Mouse (Mus musculus) urinary bladder, postnatal 4 days (tissue): Measurements from ENCODE around the gene Jup.
"Not testable (repeated sequence)": the region's sequence is repeated elsewhere in the genome, so short reads cannot be mapped to it uniquely, and the experiment has no call there.

Experiments
- DNase-seq, 2 experiments: peaks; one replicate each; pipeline ENCODE4 v3.0.0; 2021 to 2022; ENCODE audit warnings: low spot score in 2 of 2

Jup gene

GRCm38 (mm10) chr11:100391081-100391883 is 6.3 kb downstream of the Jup start:
- DNase-seq: peak in 1 of 2 experiments; percentile 72

GRCm38 (mm10) chr11:100389931-100390445 is 7.6 kb downstream of the Jup start:
- no peak for DNase-seq

- DNase-seq: no peak
These were observed 9.0 kb downstream of the Jup start for GRCm38 (mm10) chr11:100388588-100388987.

GRCm38 (mm10) chr11:100387589-100388375 is 9.8 kb downstream of the Jup start:
- peak in 1 of 2 experiments; percentile 53 for DNase-seq

DNA sequence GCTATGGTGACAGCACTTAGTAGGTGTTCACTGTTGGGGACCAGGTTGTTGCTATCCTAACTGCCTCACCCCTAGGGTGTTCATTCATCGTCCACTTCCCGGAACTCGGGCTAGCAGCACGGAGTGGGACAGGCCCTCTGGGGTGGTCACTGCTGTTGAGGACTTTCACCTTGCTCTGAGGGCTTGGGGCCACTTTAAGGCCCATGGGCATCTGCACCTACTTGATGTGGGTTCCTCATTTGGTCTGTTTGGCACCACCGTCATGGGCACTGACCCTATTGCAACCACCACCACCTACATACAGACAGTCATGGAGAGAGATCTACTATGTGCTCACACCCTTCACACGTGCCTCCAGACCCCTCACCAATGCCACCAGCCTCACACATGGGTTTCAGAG is 10.5 kb downstream of the Jup start:
- no peak for DNase-seq

DNA sequence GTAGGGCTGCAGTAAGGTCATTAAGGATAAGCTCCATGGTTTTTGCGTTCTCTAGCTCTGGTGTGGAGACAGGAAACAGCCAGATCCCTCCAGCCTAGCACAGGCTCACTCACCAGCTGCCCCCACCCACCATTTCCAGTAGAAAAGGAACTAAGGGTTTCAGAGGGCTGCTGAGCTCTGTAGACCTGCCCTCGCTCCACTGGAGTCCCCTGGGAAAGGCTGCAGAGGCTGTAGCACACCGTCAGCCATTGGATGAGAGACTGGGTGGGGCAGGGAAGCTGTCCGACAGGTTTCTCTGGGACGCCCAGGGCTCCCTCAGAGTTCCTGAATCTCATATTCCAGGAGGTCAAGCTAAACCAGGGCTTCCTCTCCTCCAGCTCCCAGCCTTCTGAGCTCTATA is 11.0 kb downstream of the Jup start:
- no peak for DNase-seq

GRCm38 (mm10) chr11:100385016-100385415 is 12.5 kb downstream of the Jup start:
- DNase-seq: no peak

DNA sequence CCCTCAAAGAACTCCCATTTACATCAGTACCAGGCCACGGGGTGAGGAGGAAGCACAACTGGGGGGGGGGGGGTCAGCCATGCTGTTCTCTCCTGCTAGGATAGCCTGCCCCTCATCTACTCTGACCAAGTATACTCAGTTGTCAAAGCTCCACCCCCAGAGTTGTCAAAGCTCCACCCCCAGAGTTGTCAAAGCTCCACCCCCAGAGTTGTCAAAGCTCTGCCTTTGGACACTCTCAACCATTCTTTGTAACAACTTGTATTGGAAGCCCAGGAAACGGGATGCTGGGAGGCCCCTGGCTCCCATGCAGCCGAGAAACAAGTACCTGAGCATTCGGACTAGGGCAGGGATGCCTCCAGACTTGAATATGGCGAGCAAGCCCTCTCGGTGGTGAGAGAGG is 14.9 kb downstream of the Jup start:
- no peak for DNase-seq

DNA sequence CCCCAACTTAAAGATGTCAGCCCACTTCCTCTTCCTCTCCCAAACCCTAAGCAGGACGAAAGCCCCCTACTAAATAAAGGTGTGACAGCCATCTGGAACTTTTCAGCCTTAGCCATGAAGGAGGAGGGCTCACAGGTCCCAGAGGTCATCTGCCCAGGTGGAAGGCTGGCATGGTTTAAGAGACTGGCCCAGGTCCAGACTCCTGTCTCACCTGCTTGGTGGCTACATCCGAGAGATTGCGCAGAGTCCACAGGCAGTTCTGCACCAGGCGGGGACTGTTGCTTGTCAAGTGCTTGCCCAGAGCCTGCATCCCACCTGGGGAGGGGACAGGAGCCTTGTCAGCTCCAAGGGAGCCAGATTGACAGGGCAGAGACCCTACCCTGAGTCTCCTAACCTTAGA is 18.3 kb downstream of the Jup start:
- no peak for DNase-seq

GRCm38 (mm10) chr11:100378446-100378845 is 19.1 kb downstream of the Jup start:
- DNase-seq: no peak

GRCm38 (mm10) chr11:100377989-100378388 is 19.6 kb downstream of the Jup start:
- no peak for DNase-seq

DNA sequence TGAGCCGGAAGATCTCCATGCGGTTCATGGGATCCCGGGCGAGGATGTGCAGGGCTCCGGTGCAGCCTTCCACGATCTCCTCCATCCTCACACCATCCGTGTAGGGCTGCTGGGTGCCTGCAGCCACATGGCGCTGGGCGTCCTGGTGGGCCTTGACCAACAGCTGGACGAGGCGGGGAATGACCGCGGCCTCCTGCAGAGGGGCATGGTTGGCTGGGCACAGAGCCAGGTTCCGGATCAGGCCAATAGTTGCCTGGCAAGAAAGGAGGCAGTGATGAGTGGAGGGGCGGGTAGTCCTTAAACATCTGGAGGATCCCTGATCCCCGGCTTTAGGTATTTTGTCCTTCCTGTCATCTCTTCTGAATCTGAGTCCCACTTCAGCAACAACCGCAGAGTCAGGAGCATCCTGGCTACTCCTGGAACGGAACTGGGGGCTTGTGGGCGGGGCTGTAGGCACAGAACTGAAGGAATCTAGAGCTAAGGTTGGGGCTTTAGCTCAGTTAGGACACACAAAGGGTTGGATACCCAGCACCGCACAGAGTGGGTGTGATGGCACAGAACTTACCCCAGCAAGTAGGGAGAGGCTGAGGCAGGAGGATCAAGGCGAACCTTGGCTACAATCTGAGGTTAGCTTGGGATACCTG is 20.7 kb downstream of the Jup start:
- DNase-seq: no peak

GRCm38 (mm10) chr11:100376005-100376404 is 21.6 kb downstream of the Jup start:
- DNase-seq: no peak

- DNase-seq: no peak
These were observed 22.4 kb downstream of the Jup start for GRCm38 (mm10) chr11:100375127-100375526.

- no peak for DNase-seq
These were observed 25.5 kb downstream of the Jup start for GRCm38 (mm10) chr11:100371981-100372558.

GRCm38 (mm10) chr11:100369822-100370221 is 27.7 kb downstream of the Jup start:
- no peak for DNase-seq

DNA sequence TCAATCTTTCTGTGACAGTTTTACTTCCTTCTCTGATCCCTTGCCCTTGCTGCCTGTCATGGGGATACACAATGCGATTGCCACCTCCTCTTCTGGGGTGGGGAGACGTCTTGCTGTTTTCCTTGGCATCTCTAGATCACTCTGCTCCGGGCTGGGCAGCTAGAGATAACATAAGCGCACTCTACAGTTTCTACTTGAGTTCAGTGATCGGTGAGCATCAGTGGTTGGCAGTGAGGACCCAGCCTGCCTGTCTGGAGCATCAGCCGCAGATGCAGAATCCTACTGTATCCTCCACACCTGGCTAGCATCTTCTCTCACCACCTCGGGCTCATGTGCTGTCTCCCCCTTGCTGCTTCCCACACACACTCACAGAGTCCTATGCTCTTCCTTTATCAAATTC is 28.4 kb downstream of the Jup start:
- no peak for DNase-seq

DNA sequence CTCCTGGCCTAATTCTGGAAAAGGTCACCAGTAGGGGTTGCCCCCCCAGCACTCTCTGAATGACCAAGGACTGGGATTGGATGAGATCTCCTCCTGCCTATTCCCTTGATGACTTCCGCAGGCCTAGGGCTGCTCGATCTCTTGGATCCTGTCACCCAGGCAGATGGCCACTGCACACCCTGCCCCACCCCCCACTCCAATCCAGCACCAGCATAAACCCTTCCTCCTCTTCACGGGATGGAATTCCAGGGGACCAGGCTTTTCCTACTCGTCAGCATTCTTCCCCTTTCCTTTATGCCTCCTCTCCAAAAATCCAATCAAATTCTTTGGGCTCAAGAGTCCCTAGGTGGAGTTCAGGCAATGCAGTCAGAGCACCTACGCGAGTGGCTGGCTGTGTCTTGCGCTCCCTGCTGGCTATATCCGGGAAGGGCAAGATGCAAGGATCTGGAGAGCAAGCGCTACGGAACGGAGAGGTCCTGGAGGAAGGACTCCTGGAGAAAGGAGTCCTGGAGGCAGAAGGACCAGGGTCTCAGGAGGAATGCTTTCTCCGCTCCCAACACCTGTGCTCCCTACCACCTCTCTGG is 34.5 kb downstream of the Jup start:
- DNase-seq: peak; percentile 48 to 76

GRCm38 (mm10) chr11:100362209-100362978 is 35.2 kb downstream of the Jup start:
- peak; percentile 53 to 83 for DNase-seq

DNA sequence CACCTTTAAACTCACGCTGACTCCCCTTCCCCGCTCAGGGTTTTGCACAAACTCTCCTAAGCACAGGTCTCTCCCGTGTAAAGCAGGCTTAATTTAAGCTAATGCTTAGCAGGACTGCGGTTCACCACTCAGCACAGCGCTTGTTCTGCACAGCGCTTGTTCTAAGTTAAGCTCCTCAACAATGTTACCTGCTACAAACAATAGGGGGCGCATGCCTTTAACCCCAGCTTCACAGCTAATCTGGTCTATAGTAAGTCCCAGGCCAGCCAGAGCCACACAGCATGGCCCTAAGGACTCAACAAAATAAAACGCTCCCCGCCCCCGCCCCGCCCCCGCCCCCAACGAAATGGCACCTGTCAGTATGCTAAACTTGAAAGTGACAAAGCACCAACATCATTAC is 36.5 kb downstream of the Jup start:
- not testable (repeated sequence) for DNase-seq

DNA sequence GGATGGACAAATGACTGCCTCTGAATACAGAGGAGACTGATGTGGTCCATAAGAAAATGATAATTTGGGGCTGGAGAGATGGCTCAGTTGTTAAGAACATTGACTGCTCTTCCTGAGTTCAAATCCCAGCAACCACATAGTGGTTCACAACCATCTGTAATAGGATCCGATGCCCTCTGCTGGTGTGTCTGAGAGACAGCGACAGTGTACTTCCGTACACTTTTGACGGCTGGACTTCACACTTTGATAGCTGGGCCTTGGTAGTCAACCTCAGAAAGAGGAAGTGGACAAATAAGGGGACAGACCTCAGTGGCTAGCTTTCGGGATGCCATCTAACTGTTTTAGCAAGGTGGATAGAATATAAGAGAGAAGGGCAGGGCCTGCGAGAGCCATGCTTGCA is 37.4 kb downstream of the Jup start:
- no peak for DNase-seq
